Mouse (Mus musculus) retina, adult 2 months (tissue): ENCODE measurements around the gene Zfp553.
"Not testable (repeated sequence)": the region's sequence is repeated elsewhere in the genome, so short reads cannot be mapped to it uniquely, and the experiment has no call there.

Experiments
- DNase-seq: peaks from one replicate; pipeline ENCODE4 v3.0.0-alpha.2; 2012; ENCODE audit warnings: low read depth, low spot score

Gene Zfp553

GRCm38 (mm10) chr7:127233368-127233749, 498 bp downstream of the Zfp553 start:
- no peak for DNase-seq

- no peak for DNase-seq
These were observed 904 bp downstream of the Zfp553 start for GRCm38 (mm10) chr7:127233765-127234164.

GRCm38 (mm10) chr7:127234777-127235176, 1.9 kb downstream of the Zfp553 start:
- DNase-seq, result no peak

GRCm38 (mm10) chr7:127243361-127243867, 10.6 kb downstream of the Zfp553 start:
- no peak for DNase-seq

GRCm38 (mm10) chr7:127243870-127244657, 11.2 kb downstream of the Zfp553 start, which contains the start of gene Zfp771:
Gene Zfp771, plus strand, starts transcription at chr7:127244274.
- peak; percentile 76 for DNase-seq

- DNase-seq, result no peak
These were observed 12.0 kb downstream of the Zfp553 start for GRCm38 (mm10) chr7:127244658-127245510.

- not testable (repeated sequence) for DNase-seq
These were observed 17.6 kb downstream of the Zfp553 start for GRCm38 (mm10) chr7:127250511-127250910.

- no peak for DNase-seq
These were observed 19.6 kb downstream of the Zfp553 start for GRCm38 (mm10) chr7:127252414-127252813.

- DNase-seq, result no peak
These were observed 20.5 kb downstream of the Zfp553 start for GRCm38 (mm10) chr7:127253341-127253740.

- peak; percentile 96 for DNase-seq
These were observed 21.2 kb downstream of the Zfp553 start for GRCm38 (mm10) chr7:127253821-127254769.

- DNase-seq, result no peak
These were observed 22.1 kb downstream of the Zfp553 start for GRCm38 (mm10) chr7:127255008-127255407.

- DNase-seq, result no peak
These were observed 23.1 kb downstream of the Zfp553 start for GRCm38 (mm10) chr7:127255965-127256364.

- DNase-seq, result no peak
These were observed 23.7 kb downstream of the Zfp553 start for GRCm38 (mm10) chr7:127256518-127256917.

- no peak for DNase-seq
These were observed 26.5 kb downstream of the Zfp553 start for GRCm38 (mm10) chr7:127259186-127259905.

- peak; percentile 94 for DNase-seq
These were observed 27.6 kb downstream of the Zfp553 start, which contains the start of gene Dctpp1 for GRCm38 (mm10) chr7:127260309-127261111. Gene Dctpp1, minus strand, starts transcription at chr7:127260709.

- no peak for DNase-seq
These were observed 29.5 kb downstream of the Zfp553 start for GRCm38 (mm10) chr7:127262218-127262961.

GRCm38 (mm10) chr7:127263526-127263925, 30.7 kb downstream of the Zfp553 start:
- DNase-seq, result no peak

GRCm38 (mm10) chr7:127270256-127270655, 37.4 kb downstream of the Zfp553 start:
- DNase-seq, result no peak

- DNase-seq, result no peak
These were observed 37.8 kb downstream of the Zfp553 start for GRCm38 (mm10) chr7:127270666-127271065.
